Mouse (Mus musculus) erythroblast, adult 5-6 weeks (primary cell): ENCODE results near the gene Gm3460. TPM values are rescaled to one million over a fixed set of nuclear protein-coding genes. Genes with fewer than 3 reads are reported as not detected.
"Not testable (repeated sequence)": the region's sequence is repeated elsewhere in the genome, so short reads cannot be mapped to it uniquely, and the experiment has no call there.

Experiments
- ATAC-seq: replicated peaks from 2 replicates; pipeline ENCODE4 v1.8.0; 2016; ENCODE audit warnings: moderate number of reproducible peaks, mild to moderate bottlenecking, moderate TSS enrichment, inconsistent platforms; ENCODE audit not compliant: poor library complexity, low FRiP score, severe bottlenecking
- total RNA-seq, 2 experiments: library from RNA; stranded (forward) in 1 of 2; stranded (reverse) in 1 of 2; fragments of 150-400 nt in 1 of 2; fragments of 200-764, 138-1000 nt in 1 of 2; gene quantifications; 2 replicates each; pipeline versions ENCODE4 v1.2.3 to v1.2.4; 2015 to 2017; ENCODE audit warnings: low replicate concordance in 2 of 2

The Gm3460 gene
- total RNA-seq (2015; ENCODE audit: low replicate concordance) (not detected in 2 replicates), total RNA-seq (2017; ENCODE audit: low replicate concordance) (not detected in 2 replicates)

GRCm38 (mm10) chr14:6622318-6622717 is at the start of gene Gm3460:
Gene Gm3460, minus strand, starts transcription at chr14:6622418.
- ATAC-seq, result not testable (repeated sequence)

DNA sequence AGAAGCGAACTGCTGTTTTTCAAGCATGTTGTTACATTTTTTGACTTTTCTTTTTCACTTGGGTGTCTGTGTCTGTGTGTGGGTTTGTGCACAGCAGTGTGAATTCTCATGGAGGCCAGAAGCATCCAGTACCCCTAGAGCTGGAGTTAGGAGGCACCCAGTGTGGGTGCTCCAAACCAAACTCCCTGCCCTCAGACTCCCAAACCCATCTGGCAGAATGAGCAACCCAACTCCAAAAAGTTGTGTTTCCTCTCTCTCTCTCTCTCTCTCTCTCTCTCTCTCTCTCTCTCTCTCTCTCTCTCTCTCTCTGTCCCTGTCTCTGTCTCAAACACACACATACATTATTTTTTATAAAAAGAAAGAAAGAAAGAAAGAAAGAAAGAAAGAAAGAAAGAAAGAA is 15.8 kb downstream of the Gm3460 start:
- ATAC-seq, result not testable (repeated sequence)

- ATAC-seq, result not testable (repeated sequence)
Observed at GRCm38 (mm10) chr14:6605004-6605403, 17.2 kb downstream of the Gm3460 start.

DNA sequence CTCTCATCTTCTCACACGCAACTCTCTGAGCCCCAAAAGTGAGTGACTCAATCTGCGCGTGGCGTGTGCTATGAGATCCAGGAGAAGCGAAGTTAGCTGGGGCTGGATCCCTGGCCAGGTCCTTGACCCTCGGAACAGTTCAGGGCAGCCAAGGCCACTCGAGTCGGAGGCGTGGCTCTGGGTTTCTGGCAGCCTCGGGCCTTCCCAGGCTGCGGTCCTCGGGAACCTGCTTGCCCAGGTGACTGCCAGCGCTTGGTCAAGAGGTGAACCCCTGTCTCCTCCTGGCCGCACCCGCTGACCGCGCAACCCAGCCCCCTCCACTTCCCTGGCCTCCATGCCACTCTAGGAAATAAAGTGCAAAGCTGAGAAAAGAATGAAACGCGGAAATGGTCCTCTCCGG is 17.7 kb downstream of the Gm3460 start:
- not testable (repeated sequence) for ATAC-seq

GRCm38 (mm10) chr14:6590513-6590912 is 31.7 kb downstream of the Gm3460 start, which contains the start of gene Gm3629:
Gene Gm3629, minus strand, starts transcription at chr14:6590613.
- not testable (repeated sequence) for ATAC-seq

Other genes starting within 250 kb of the Gm3460 start
- not detected in 2 replicates for gene Gm16440, start 232.1 kb downstream of the Gm3460 start, total RNA-seq (2015; ENCODE audit: low replicate concordance)
- gene Gm16440, start 232.1 kb downstream of the Gm3460 start, total RNA-seq (2017; ENCODE audit: low replicate concordance), result not detected in 2 replicates
- not detected in 2 replicates for gene Gm3591, start 209.9 kb downstream of the Gm3460 start, total RNA-seq (2015; ENCODE audit: low replicate concordance)
- gene Gm3591, start 209.9 kb downstream of the Gm3460 start, total RNA-seq (2017; ENCODE audit: low replicate concordance), result not detected in 2 replicates
- gene Gm3594, start 177.8 kb downstream of the Gm3460 start, total RNA-seq (2015; ENCODE audit: low replicate concordance), result not detected in 2 replicates
- not detected in 2 replicates for gene Gm3594, start 177.8 kb downstream of the Gm3460 start, total RNA-seq (2017; ENCODE audit: low replicate concordance)
- gene Gm8356, start 85.1 kb downstream of the Gm3460 start, total RNA-seq (2015; ENCODE audit: low replicate concordance), result not detected in 2 replicates
- gene Gm8356, start 85.1 kb downstream of the Gm3460 start, total RNA-seq (2017; ENCODE audit: low replicate concordance), result not detected in 2 replicates
- not detected in 2 replicates for gene Gm3629, start 31.8 kb downstream of the Gm3460 start, total RNA-seq (2015; ENCODE audit: low replicate concordance)
- gene Gm3629, start 31.8 kb downstream of the Gm3460 start, total RNA-seq (2017; ENCODE audit: low replicate concordance), result not detected in 2 replicates
- gene Gm10251, start 61.8 kb upstream of the Gm3460 start, total RNA-seq (2015; ENCODE audit: low replicate concordance), result not detected in 2 replicates
- not detected in 2 replicates for gene Gm10251, start 61.8 kb upstream of the Gm3460 start, total RNA-seq (2017; ENCODE audit: low replicate concordance)
- gene Gm8050, start 97.8 kb upstream of the Gm3460 start, total RNA-seq (2015; ENCODE audit: low replicate concordance), result not detected in 2 replicates
- gene Gm8050, start 97.8 kb upstream of the Gm3460 start, total RNA-seq (2017; ENCODE audit: low replicate concordance), result not detected in 2 replicates
- gene Gm3636, start 119.9 kb upstream of the Gm3460 start, total RNA-seq (2015; ENCODE audit: low replicate concordance), result not detected in 2 replicates
- gene Gm3636, start 119.9 kb upstream of the Gm3460 start, total RNA-seq (2017; ENCODE audit: low replicate concordance), result not detected in 2 replicates
- gene Gm8362, start 152.0 kb upstream of the Gm3460 start, total RNA-seq (2015; ENCODE audit: low replicate concordance), result not detected in 2 replicates
- gene Gm8362, start 152.0 kb upstream of the Gm3460 start, total RNA-seq (2017; ENCODE audit: low replicate concordance), result not detected in 2 replicates
- not detected in 2 replicates for gene Gm3642, start 217.9 kb upstream of the Gm3460 start, total RNA-seq (2015; ENCODE audit: low replicate concordance)
- not detected in 2 replicates for gene Gm3642, start 217.9 kb upstream of the Gm3460 start, total RNA-seq (2017; ENCODE audit: low replicate concordance)